Mouse (Mus musculus): ENCODE results near the gene Brf1.

GRCm38 (mm10) chr12:112915587-112915986 is 84.9 kb downstream of the Brf1 start:
- TF ChIP-seq CTCF (IDR thresholded peaks at IDR 0.05; ENCODE audit: control insufficient read depth, insufficient read depth, insufficient read length) = no peak
- TF ChIP-seq USF1 (IDR thresholded peaks at IDR 0.05; ENCODE audit: low read depth) = no peak
- no peak for TF ChIP-seq CEBPB (IDR thresholded peaks at IDR 0.05; ENCODE audit: low read depth)
- no peak for TF ChIP-seq MYOD1 (IDR thresholded peaks at IDR 0.05; ENCODE audit: control insufficient read depth, insufficient read length, low read depth)
- no peak for TF ChIP-seq MAX (IDR thresholded peaks at IDR 0.05)

Data from C2C12 (cell line).